Mouse (Mus musculus): ENCODE measurements around the gene Kctd7. TPM values are rescaled to one million over a fixed set of nuclear protein-coding genes. Genes with fewer than 3 reads are reported as not detected.

Kctd7 gene
- polyA plus RNA-seq, 1 experiment from 2014 or later, result 5.1 TPM

GRCm38 (mm10) chr5:130141138-130141537, 3.5 kb upstream of the Kctd7 start:
- H3K36me3 ChIP-seq (ENCODE audit: insufficient read depth, low read length), result no peaks in the 10 kb centered on the region
- ATAC-seq (no peak), DNase-seq (ENCODE audit: low spot score) (no peak)
- H3K9me3 ChIP-seq (ENCODE audit: low read length), result no peaks in the 10 kb centered on the region
- H3K27ac ChIP-seq (ENCODE audit: low read length), result no peak overlapping the region
- H3K9ac ChIP-seq (replicated peaks; ENCODE audit: low read depth), result no peak overlapping the region
- 76% methylated on average over 5 of the region's 5 CpGs for WGBS
- TF ChIP-seq EP300 (IDR thresholded peaks at IDR 0.05), result no peak
- TF ChIP-seq CTCF (IDR thresholded peaks at IDR 0.05), result no peak
- H3K27me3 ChIP-seq (replicated peaks; ENCODE audit: insufficient read depth, low read length), result no peaks in the 10 kb centered on the region
- H3K4me1 ChIP-seq (ENCODE audit: insufficient read depth, low read depth, low read length), result peaks cover 10% of the 10 kb centered on the region
- H3K4me3 ChIP-seq (ENCODE audit: low read depth, low read length), result no peak overlapping the region
- H3K4me2 ChIP-seq (replicated peaks; ENCODE audit: low read depth, low read length), result no peak overlapping the region

GRCm38 (mm10) chr5:130142041-130142440, 2.6 kb upstream of the Kctd7 start:
- no peaks in the 10 kb centered on the region for H3K36me3 ChIP-seq (ENCODE audit: insufficient read depth, low read length)
- no peak overlapping the region for H3K4me2 ChIP-seq (replicated peaks; ENCODE audit: low read depth, low read length)
- DNase-seq (ENCODE audit: low spot score) (peak; percentile 56), ATAC-seq (no peak)
- no peak overlapping the region for H3K4me3 ChIP-seq (ENCODE audit: low read depth, low read length)
- no peak overlapping the region for H3K27ac ChIP-seq (ENCODE audit: low read length)
- peaks cover 10% of the 10 kb centered on the region for H3K4me1 ChIP-seq (ENCODE audit: insufficient read depth, low read depth, low read length)
- H3K27me3 ChIP-seq (replicated peaks; ENCODE audit: insufficient read depth, low read length), result no peaks in the 10 kb centered on the region
- H3K9me3 ChIP-seq (ENCODE audit: low read length), result no peaks in the 10 kb centered on the region
- 37% methylated on average over 4 of the region's 4 CpGs for WGBS
- no peak overlapping the region for H3K9ac ChIP-seq (replicated peaks; ENCODE audit: low read depth)
- no peak for TF ChIP-seq CTCF (IDR thresholded peaks at IDR 0.05)
- TF ChIP-seq EP300 (IDR thresholded peaks at IDR 0.05), result no peak

DNA sequence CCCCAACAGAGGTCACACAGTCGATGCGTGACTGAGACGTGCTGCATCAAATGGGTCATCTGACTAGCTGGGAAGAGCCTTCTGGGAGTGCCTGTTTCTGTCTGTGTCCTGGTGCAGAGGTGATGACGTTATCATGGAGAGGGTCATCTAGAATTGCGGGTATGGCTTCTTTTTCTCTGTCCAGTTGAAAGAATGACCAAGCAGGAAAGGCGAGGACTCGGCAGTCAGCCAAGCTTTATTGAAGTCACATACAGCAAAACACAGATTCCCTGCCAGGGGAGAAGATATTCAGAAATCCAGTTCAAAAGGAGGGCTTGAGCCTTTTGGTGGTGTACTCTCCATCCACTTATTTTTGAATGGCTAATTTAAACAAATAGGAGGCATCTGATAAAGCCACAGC, 1.6 kb upstream of the Kctd7 start:
- H3K9ac ChIP-seq (replicated peaks; ENCODE audit: low read depth), result no peak overlapping the region
- no peak for TF ChIP-seq CTCF (IDR thresholded peaks at IDR 0.05)
- no peak for TF ChIP-seq EP300 (IDR thresholded peaks at IDR 0.05)
- WGBS, result 85% methylated on average over 7 of the region's 7 CpGs

GRCm38 (mm10) chr5:130143977-130144333, 706 bp upstream of the Kctd7 start:
- peak; percentile 20 for ATAC-seq
- TF ChIP-seq EP300 (IDR thresholded peaks at IDR 0.05) (no peak), CTCF (IDR thresholded peaks at IDR 0.05) (0 out of 2 replicates have a peak, but pooled peaks have one; percentile 26)

More for the DNA sequence above, 1.6 kb upstream of the Kctd7 start:
- Histone ChIP-seq H3K4me2 (replicated peaks; ENCODE audit: low read depth, low read length) (no peak overlapping the region), H3K4me3 (ENCODE audit: low read depth, low read length) (no peak overlapping the region), H3K27me3 (replicated peaks; ENCODE audit: insufficient read depth, low read length) (no peaks in the 10 kb centered on the region), H3K4me1 (ENCODE audit: insufficient read depth, low read depth, low read length) (peaks cover 10% of the 10 kb centered on the region), H3K27ac (ENCODE audit: low read length) (no peak overlapping the region), H3K36me3 (ENCODE audit: insufficient read depth, low read length) (no peaks in the 10 kb centered on the region), H3K9me3 (ENCODE audit: low read length) (no peaks in the 10 kb centered on the region)
- DNase-seq (ENCODE audit: low spot score) (no peak), ATAC-seq (no peak)

DNA sequence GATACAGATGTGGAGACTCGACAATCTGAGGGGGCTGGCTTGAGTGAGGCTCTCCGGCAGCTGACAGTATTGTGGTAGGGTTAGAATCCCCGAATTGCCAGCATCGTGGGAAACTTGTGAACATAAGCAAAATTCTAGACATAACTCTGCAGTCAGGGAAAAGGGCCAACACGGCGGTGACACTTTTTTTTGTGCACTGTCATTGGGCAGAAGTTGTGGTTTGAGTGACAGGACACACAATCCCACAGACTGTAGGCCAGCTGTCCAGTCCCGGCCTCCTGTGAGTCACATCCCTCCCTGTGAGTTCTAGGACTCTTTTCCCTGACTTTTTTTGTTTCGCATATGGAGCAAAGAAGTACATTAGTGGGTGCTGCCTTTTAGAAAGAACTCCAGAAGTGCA, 1.3 kb downstream of the Kctd7 start:
- H3K4me1 ChIP-seq (ENCODE audit: insufficient read depth, low read depth, low read length), result peaks cover 10% of the 10 kb centered on the region
- ATAC-seq (no peak), DNase-seq (ENCODE audit: low spot score) (peak; percentile 37)
- no peaks in the 10 kb centered on the region for H3K27me3 ChIP-seq (replicated peaks; ENCODE audit: insufficient read depth, low read length)
- H3K4me2 ChIP-seq (replicated peaks; ENCODE audit: low read depth, low read length), result no peak overlapping the region
- no peak for TF ChIP-seq EP300 (IDR thresholded peaks at IDR 0.05)
- no peak overlapping the region for H3K4me3 ChIP-seq (ENCODE audit: low read depth, low read length)
- no peaks in the 10 kb centered on the region for H3K36me3 ChIP-seq (ENCODE audit: insufficient read depth, low read length)
- no peak overlapping the region for H3K9ac ChIP-seq (replicated peaks; ENCODE audit: low read depth)
- 56% methylated on average over 8 of the region's 8 CpGs for WGBS
- H3K27ac ChIP-seq (ENCODE audit: low read length), result no peak overlapping the region
- no peaks in the 10 kb centered on the region for H3K9me3 ChIP-seq (ENCODE audit: low read length)

More at GRCm38 (mm10) chr5:130143977-130144333, 706 bp upstream of the Kctd7 start:
- Histone ChIP-seq H3K27me3 (replicated peaks; ENCODE audit: insufficient read depth, low read length) (no peaks in the 10 kb centered on the region), H3K36me3 (ENCODE audit: insufficient read depth, low read length) (no peaks in the 10 kb centered on the region), H3K9ac (replicated peaks; ENCODE audit: low read depth) (no peak overlapping the region), H3K4me2 (replicated peaks; ENCODE audit: low read depth, low read length) (peak overlapping the region; percentile 77), H3K27ac (ENCODE audit: low read length) (peak overlapping the region; percentile 71), H3K4me1 (ENCODE audit: insufficient read depth, low read depth, low read length) (peaks cover 10% of the 10 kb centered on the region), H3K9me3 (ENCODE audit: low read length) (no peaks in the 10 kb centered on the region), H3K4me3 (ENCODE audit: low read depth, low read length) (peak overlapping the region; percentile 47)
- DNase-seq (ENCODE audit: low spot score), result peak; percentile 67
- 3% methylated on average over 20 of the region's 20 CpGs for WGBS

DNA sequence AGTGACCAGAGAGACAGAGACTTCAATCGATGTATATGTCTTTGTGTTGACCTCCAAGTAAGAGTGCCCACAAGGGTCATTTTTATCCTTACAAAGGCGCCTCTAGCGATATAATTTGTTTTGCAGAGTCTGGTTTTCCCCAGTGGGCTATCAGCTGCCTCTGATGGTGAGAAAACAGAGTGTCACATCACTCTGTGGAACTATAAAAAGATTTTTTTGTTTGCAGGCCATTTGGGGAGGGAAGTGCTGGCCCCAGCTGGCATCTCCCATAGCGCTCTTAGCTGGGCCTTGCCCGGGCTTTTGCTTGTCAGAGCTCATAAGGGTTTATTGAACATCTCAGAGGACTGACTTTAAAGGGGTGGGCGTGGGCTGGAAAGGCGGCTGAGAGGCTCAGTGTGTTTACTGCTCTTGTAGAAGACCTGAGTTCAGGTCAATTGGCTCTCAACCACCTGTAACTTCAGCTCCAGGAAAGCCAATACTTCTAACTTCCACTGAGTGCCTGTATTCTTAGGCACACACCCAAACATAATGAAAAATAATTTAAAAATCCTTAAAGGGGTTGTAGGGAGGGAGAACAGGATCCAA, 5.2 kb downstream of the Kctd7 start:
- Histone ChIP-seq H3K4me2 (replicated peaks; ENCODE audit: low read depth, low read length) (no peak overlapping the region), H3K4me3 (ENCODE audit: low read depth, low read length) (no peak overlapping the region), H3K4me1 (ENCODE audit: insufficient read depth, low read depth, low read length) (peaks cover 4% of the 10 kb centered on the region), H3K27ac (ENCODE audit: low read length) (no peak overlapping the region), H3K36me3 (ENCODE audit: insufficient read depth, low read length) (0 out of 2 replicates have a peak, but pooled peaks cover 3% of the 10 kb centered on the region), H3K27me3 (replicated peaks; ENCODE audit: insufficient read depth, low read length) (no peaks in the 10 kb centered on the region), H3K9me3 (ENCODE audit: low read length) (no peaks in the 10 kb centered on the region), H3K9ac (replicated peaks; ENCODE audit: low read depth) (no peak overlapping the region)
- DNase-seq (ENCODE audit: low spot score) (peak; percentile 50), ATAC-seq (peak; percentile 26; the same call in 1 of the 2 replicates)
- WGBS, result 47% methylated on average over 7 of the region's 7 CpGs
- TF ChIP-seq EP300 (IDR thresholded peaks at IDR 0.05) (no peak), CTCF (IDR thresholded peaks at IDR 0.05) (no peak)
